Mouse (Mus musculus): ENCODE results near the gene Rras. TPM values are rescaled to one million over a fixed set of nuclear protein-coding genes. Genes with fewer than 3 reads are reported as not detected.

Rras gene
- total RNA-seq, 1 experiment from 2014 or later: 4.9 TPM

DNA sequence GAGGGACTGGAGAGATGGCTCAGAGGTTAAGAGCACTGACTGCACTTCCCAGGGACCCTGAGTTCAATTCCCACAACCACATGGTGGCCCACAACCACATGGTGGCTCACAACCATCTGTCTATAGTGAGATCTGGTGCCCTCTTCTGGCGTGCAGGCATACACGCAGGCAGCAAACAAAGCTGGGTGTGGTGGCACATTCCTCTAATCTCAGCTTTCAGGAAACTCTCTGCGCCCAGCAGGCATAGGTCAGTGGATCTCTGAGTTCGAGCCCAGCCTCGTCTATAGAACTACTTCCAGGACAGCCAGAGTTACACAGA lies 50.2 kb downstream of the Rras start:
- ATAC-seq (ENCODE audit: extremely low read depth, insufficient number of reproducible peaks, low FRiP score, poor library complexity, severe bottlenecking): peak; percentile 45

GRCm38 (mm10) chr7:45069671-45070070 lies 51.9 kb downstream of the Rras start:
- no peak for ATAC-seq (ENCODE audit: extremely low read depth, insufficient number of reproducible peaks, low FRiP score, poor library complexity, severe bottlenecking)

Other genes starting within 250 kb of the Rras start
- gene Nup62, start 201.9 kb upstream of the Rras start, total RNA-seq (2017): 40.6 and 42.0 TPM in 2 replicates
- gene Il4i1, start 201.6 kb upstream of the Rras start, total RNA-seq (2017): 25.3 and 28.3 TPM in 2 replicates
- gene Atf5, start 201.3 kb upstream of the Rras start, total RNA-seq (2017): 1.3 and 1.8 TPM in 2 replicates
- gene Akt1s1, start 169.0 kb upstream of the Rras start, total RNA-seq (2017): 26.4 and 37.0 TPM in 2 replicates
- gene Tbc1d17, start 168.9 kb upstream of the Rras start, total RNA-seq (2017): 62.0 and 73.8 TPM in 2 replicates
- gene Pnkp, start 160.8 kb upstream of the Rras start, total RNA-seq (2017): 95.7 and 102 TPM in 2 replicates
- gene Ptov1, start 148.2 kb upstream of the Rras start, total RNA-seq (2017): 5.2 and 9.7 TPM in 2 replicates
- 23.5 and 26.8 TPM in 2 replicates for gene Med25, start 125.2 kb upstream of the Rras start, total RNA-seq (2017)
- gene Fuz, start 121.9 kb upstream of the Rras start, total RNA-seq (2017): 22.1 and 29.9 TPM in 2 replicates
- gene Ap2a1, start 88.5 kb upstream of the Rras start, total RNA-seq (2017): 23.9 and 29.8 TPM in 2 replicates
- gene Tsks, start 74.8 kb upstream of the Rras start, total RNA-seq (2017): not detected in 2 replicates
- not detected in 2 replicates for gene Cpt1c, start 43.1 kb upstream of the Rras start, total RNA-seq (2017)
- gene Prmt1, start 31.4 kb upstream of the Rras start, total RNA-seq (2017): 41.1 and 52.0 TPM in 2 replicates
- gene Irf3, start 20.3 kb upstream of the Rras start, total RNA-seq (2017): 216 and 230 TPM in 2 replicates
- gene Bcl2l12, start 19.2 kb upstream of the Rras start, total RNA-seq (2017): 17.8 and 20.9 TPM in 2 replicates
- gene Scaf1, start 1.6 kb upstream of the Rras start, total RNA-seq (2017): 35.7 and 39.7 TPM in 2 replicates
- 7.6 and 10.2 TPM in 2 replicates for gene Prr12, start 34.9 kb downstream of the Rras start, total RNA-seq (2017)
- 50.7 and 51.0 TPM in 2 replicates for gene Nosip, start 44.5 kb downstream of the Rras start, total RNA-seq (2017)
- 19.8 and 21.8 TPM in 2 replicates for gene Prrg2, start 44.7 kb downstream of the Rras start, total RNA-seq (2017)
- gene Rcn3, start 74.3 kb downstream of the Rras start, total RNA-seq (2017): 9.2 and 16.1 TPM in 2 replicates
- 29.6 and 32.2 TPM in 2 replicates for gene Fcgrt, start 85.9 kb downstream of the Rras start, total RNA-seq (2017)
- gene Rps11, start 106.5 kb downstream of the Rras start, total RNA-seq (2017): 587 and 609 TPM in 2 replicates
- 2,520 and 3,147 TPM in 2 replicates for gene Rpl13a, start 110.8 kb downstream of the Rras start, total RNA-seq (2017)
- gene Gm45713, start 118.3 kb downstream of the Rras start, total RNA-seq (2017): 0.58 TPM in 1 of 2 replicates, not detected in the other
- gene Flt3l, start 118.5 kb downstream of the Rras start, total RNA-seq (2017): 34.4 and 37.5 TPM in 2 replicates
- 33.4 and 38.5 TPM in 2 replicates for gene Pih1d1, start 136.3 kb downstream of the Rras start, total RNA-seq (2017)
- 38.3 and 39.7 TPM in 2 replicates for gene Aldh16a1, start 136.6 kb downstream of the Rras start, total RNA-seq (2017)
- gene Slc17a7, start 146.0 kb downstream of the Rras start, total RNA-seq (2017): not detected in 2 replicates
- gene Gfy, start 161.6 kb downstream of the Rras start, total RNA-seq (2017): not detected in 2 replicates
- gene Pth2, start 163.0 kb downstream of the Rras start, total RNA-seq (2017): not detected in 2 replicates
- 0.25 and 0.35 TPM in 2 replicates for gene Ccdc155, start 186.9 kb downstream of the Rras start, total RNA-seq (2017)
- gene Dkkl1, start 194.2 kb downstream of the Rras start, total RNA-seq (2017): 1.6 and 2.8 TPM in 2 replicates
- gene Tead2, start 197.8 kb downstream of the Rras start, total RNA-seq (2017): not detected in 2 replicates
- gene Cd37, start 221.2 kb downstream of the Rras start, total RNA-seq (2017): 602 and 650 TPM in 2 replicates
- 0.12 TPM in 1 of 2 replicates, not detected in the other for gene Slc6a16, start 223.1 kb downstream of the Rras start, total RNA-seq (2017)